Mouse (Mus musculus) E14TG2a.4 (cell line): ENCODE data around the gene Oaz1.

Experiments used
- CTCF ChIP-seq: conservative IDR thresholded peaks from 2 replicates; pipeline ENCODE4 v1.5.1; 2014; ENCODE audit warnings: low read length
- NANOG ChIP-seq: IDR thresholded peaks from 2 replicates; pipeline ENCODE4 v1.6.1; 2014; ENCODE audit warnings: borderline replicate concordance, low read length, mixed read lengths
- POU5F1 ChIP-seq: IDR thresholded peaks from 2 replicates; pipeline ENCODE4 v1.6.1; 2014; ENCODE audit warnings: low read length, borderline replicate concordance

DNA sequence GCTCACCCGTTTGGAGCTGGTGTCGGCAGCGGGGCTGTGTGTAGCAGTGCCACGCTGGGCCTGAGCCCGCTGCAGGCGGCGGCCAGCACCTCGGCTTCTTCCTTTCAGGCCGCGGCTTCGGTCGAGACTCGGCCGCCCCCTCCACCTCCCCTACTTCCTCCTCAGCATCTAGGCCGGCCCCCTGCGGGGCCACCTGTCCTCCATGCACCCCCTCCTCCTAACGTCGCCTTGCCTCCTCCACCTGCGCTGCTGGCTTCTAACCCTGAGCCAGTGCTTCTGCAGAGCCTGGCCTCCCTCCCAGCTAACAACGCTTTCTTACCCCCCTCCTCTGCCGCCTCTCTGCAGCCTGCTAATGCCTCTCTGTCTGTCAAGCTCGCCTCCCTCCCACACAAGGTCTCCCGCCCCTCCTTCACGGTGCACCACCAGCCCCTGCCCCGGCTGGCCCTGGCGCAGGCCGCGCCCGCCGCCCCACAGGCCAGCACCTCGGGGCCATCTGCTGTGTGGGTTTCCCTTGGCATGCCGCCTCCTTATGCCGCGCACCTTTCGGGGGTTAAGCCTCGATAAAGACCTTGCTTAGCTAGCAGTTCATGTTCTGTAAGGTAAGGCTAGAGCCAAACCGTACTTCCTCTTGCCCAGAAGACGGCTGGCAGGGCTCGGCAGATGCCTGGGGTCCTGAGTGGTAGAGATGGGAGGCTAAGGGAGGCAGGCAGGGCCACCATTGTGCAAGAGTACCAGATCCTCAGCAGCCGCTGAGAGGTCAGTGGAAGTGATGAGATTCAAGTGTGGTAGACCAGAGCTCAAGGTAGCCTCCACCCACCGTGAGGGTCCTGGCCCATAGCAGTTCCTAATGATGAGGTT, 34.1 kb upstream of the Oaz1 start:
- TF ChIP-seq CTCF (no peak), NANOG (no peak), POU5F1 (no peak)
